Mouse (Mus musculus): ENCODE data around the gene Psat1.

DNA sequence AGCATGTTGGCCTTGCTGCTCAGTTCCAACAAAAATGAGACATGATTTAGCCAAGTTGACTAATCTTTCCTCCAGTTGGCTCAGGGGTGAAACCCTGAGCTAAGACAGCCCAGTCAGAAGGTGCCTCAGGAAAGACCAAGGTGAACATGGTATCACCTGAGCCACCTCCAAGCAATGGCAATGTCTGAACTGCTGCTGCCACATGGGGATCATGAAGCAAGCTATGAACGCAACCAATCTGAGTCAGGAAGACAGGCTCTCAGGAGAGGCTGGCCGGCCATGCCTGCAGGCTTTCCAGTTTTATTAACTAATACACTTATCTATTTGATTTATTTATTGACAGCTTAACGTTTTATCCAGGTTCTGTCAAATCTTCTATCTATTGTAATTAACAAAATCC is 51.5 kb downstream of the Psat1 start:
- TF ChIP-seq CTCF (IDR thresholded peaks at IDR 0.05; ENCODE audit: borderline replicate concordance, extremely low read depth, insufficient read depth, insufficient read length) (no peak), POLR2A (IDR thresholded peaks at IDR 0.05; ENCODE audit: borderline replicate concordance, extremely low read depth, insufficient read depth, insufficient read length, poor library complexity, severe bottlenecking) (no peak)

Data from brain, embryonic 14.5 days (tissue).